Mouse (Mus musculus) monocyte, adult 2 months (primary cell): ENCODE data around the gene Vegfb.

ENCODE experiments used
- DNase-seq, 2 experiments: peaks; one replicate each; pipeline ENCODE4 v3.0.0; 2022; ENCODE audit warnings: low spot score in 2 of 2, low read depth in 1 of 2

Gene Vegfb

GRCm38 (mm10) chr19:6987061-6987903, at the start of gene Vegfb:
Gene Vegfb (minus strand): TSS chr19:6987651.
- DNase-seq: no peak

- DNase-seq: no peak
Measured at GRCm38 (mm10) chr19:7034006-7034405, 46.6 kb upstream of the Vegfb start.

- no peak for DNase-seq
Measured at GRCm38 (mm10) chr19:7029531-7029930, 42.1 kb upstream of the Vegfb start.

- DNase-seq: peak in 1 of 2 experiments; percentile 42
Measured at GRCm38 (mm10) chr19:7020224-7020641, 32.8 kb upstream of the Vegfb start.

GRCm38 (mm10) chr19:7019191-7019590, 31.7 kb upstream of the Vegfb start, which contains the start of gene Fermt3:
Gene Fermt3 (minus strand): TSS chr19:7019469.
- peak; percentile 48 to 72 for DNase-seq

- peak in 1 of 2 experiments; percentile 29 for DNase-seq
Measured at GRCm38 (mm10) chr19:7018546-7018945, 31.1 kb upstream of the Vegfb start.

GRCm38 (mm10) chr19:7017541-7018457, 30.3 kb upstream of the Vegfb start:
- DNase-seq: peak; percentile 41 to 58

GRCm38 (mm10) chr19:7014481-7015135, 27.2 kb upstream of the Vegfb start:
- no peak for DNase-seq

- no peak for DNase-seq
Measured at GRCm38 (mm10) chr19:7013984-7014383, 26.5 kb upstream of the Vegfb start.

- no peak for DNase-seq
Measured at GRCm38 (mm10) chr19:7012426-7012825, 25.0 kb upstream of the Vegfb start.

GRCm38 (mm10) chr19:7006892-7007593, 19.6 kb upstream of the Vegfb start:
- no peak for DNase-seq

- no peak for DNase-seq
Measured at GRCm38 (mm10) chr19:6999360-7000063, 12.1 kb upstream of the Vegfb start.

- no peak for DNase-seq
Measured at GRCm38 (mm10) chr19:6997721-6998290, 10.4 kb upstream of the Vegfb start.

GRCm38 (mm10) chr19:6996006-6996405, 8.6 kb upstream of the Vegfb start, which contains the start of the genes Nudt22 and Trpt1:
Gene Nudt22 (minus strand): TSS chr19:6996117.
Gene Trpt1 (plus strand): TSS chr19:6996131.
- DNase-seq: peak in 1 of 2 experiments; percentile 50

- DNase-seq: no peak
Measured at GRCm38 (mm10) chr19:6995255-6995991, 8.0 kb upstream of the Vegfb start.

- DNase-seq: no peak
Measured at GRCm38 (mm10) chr19:6994489-6994888, 7.0 kb upstream of the Vegfb start.

- no peak for DNase-seq
Measured at GRCm38 (mm10) chr19:6994002-6994401, 6.6 kb upstream of the Vegfb start.

- no peak for DNase-seq
Measured at GRCm38 (mm10) chr19:6993011-6993770, 5.7 kb upstream of the Vegfb start.
